Mouse (Mus musculus) intestine, postnatal 0 days (tissue): Measurements from ENCODE around the gene Ppp4r2. TPM values are rescaled to one million over a fixed set of nuclear protein-coding genes. Genes with fewer than 3 reads are reported as not detected.
"Not testable (repeated sequence)": the region's sequence is repeated elsewhere in the genome, so short reads cannot be mapped to it uniquely, and the experiment has no call there.

Experiments used
- ATAC-seq: fragments of 200-750 bp; cut with Nextera tagmentation; 2 replicates; pipeline ENCODE4 v1.8.0; 2017; ENCODE audit warnings: mild to moderate bottlenecking, moderate TSS enrichment, moderate library complexity
- H3K27ac ChIP-seq: fragments of 300-500 bp; sonication (generic); 2 replicates; pipeline ENCODE4 v1.5.1; 2014; ENCODE audit warnings: mild to moderate bottlenecking, low read depth, low read length, moderate library complexity
- H3K27me3 ChIP-seq: fragments of 300-500 bp; sonication (generic); replicated peaks from 2 replicates; pipeline ENCODE4 v1.6.1; 2014; ENCODE audit warnings: low read length, mixed read lengths; ENCODE audit not compliant: control insufficient read depth, insufficient read depth
- H3K36me3 ChIP-seq: fragments of 300-500 bp; sonication (generic); 2 replicates; pipeline ENCODE4 v1.6.1; 2014; ENCODE audit warnings: mild to moderate bottlenecking, moderate library complexity; ENCODE audit not compliant: control insufficient read depth, insufficient read depth
- H3K4me1 ChIP-seq: fragments of 300-500 bp; sonication (generic); replicated peaks from 2 replicates; pipeline ENCODE4 v1.6.1; 2014; ENCODE audit warnings: antibody characterized with exemption, low read length, mixed read lengths; ENCODE audit not compliant: control insufficient read depth, insufficient read depth
- H3K4me2 ChIP-seq: fragments of 300-500 bp; sonication (generic); replicated peaks from 2 replicates; pipeline ENCODE4 v1.6.1; 2014; ENCODE audit warnings: low read depth, mild to moderate bottlenecking, moderate library complexity
- H3K4me3 ChIP-seq: fragments of 300-500 bp; sonication (generic); 2 replicates; pipeline ENCODE4 v1.5.1; 2014; ENCODE audit warnings: low read depth, low read length
- H3K9ac ChIP-seq: fragments of 300-500 bp; sonication (generic); 2 replicates; pipeline ENCODE4 v1.6.1; 2014; ENCODE audit warnings: mild to moderate bottlenecking, low read depth, low read length
- H3K9me3 ChIP-seq: fragments of 300-500 bp; sonication (generic); 2 replicates; pipeline ENCODE4 v1.6.1; 2016; ENCODE audit warnings: mixed run types; ENCODE audit not compliant: control insufficient read depth
- CTCF ChIP-seq: sonication (generic); IDR thresholded peaks from 2 replicates; pipeline ENCODE4 v1.5.1; 2016; ENCODE audit warnings: low read depth, mild to moderate bottlenecking, control low read depth, antibody characterized with exemption, moderate library complexity
- WGBS: fragments of 180-500 bp; shearing (Covaris S2); extraction: QIAGEN DNeasy Blood & Tissue Kit; methylation state at CpG from one replicate; pipeline ENCODE4 v1.1.7; 2014; 5-methylcytosine and 5-hydroxymethylcytosine counted together
- polyA plus RNA-seq: library from polyadenylated mRNA; unstranded; fragments of >200 nt; fragmentation: Nextera tagmentation; extraction: Ambion mirVana; gene quantifications from 2 replicates; pipeline ENCODE4 v1.2.1, GENCODE M21; 2015

Gene Ppp4r2
- polyA plus RNA-seq, 1 experiment from 2014 or later, result 8.6 TPM

DNA sequence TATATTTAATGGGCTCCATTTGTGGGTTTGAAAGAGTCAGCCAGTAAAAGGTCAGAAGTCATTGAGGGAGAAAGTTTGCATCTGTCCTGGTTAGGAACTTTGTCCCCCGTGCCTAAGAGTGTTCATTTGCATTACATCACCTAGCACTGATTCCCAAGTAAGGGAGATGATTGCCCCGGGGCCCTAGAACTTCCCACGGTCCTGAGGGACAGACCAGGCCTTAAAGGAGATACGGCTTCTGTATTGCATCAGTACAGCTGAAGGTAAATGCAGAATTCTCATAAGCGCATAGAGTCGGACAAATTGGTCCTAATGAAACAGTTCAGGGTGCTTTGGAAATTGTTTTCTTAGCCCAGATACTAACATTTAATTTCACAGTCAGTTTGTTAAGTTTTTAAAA is 31.9 kb downstream of the Ppp4r2 start:
- Histone ChIP-seq H3K4me3 (no peak overlapping the region), H3K36me3 (peaks cover 12% of the 10 kb centered on the region), H3K9ac (no peak overlapping the region), H3K27me3 (no peaks in the 10 kb centered on the region), H3K27ac (no peak overlapping the region), H3K4me2 (no peak overlapping the region), H3K9me3 (no peaks in the 10 kb centered on the region), H3K4me1 (no peaks in the 10 kb centered on the region)
- 75% methylated on average over 6 of the region's 6 CpGs for WGBS
- ATAC-seq, result no peak
- no peak for TF ChIP-seq CTCF

DNA sequence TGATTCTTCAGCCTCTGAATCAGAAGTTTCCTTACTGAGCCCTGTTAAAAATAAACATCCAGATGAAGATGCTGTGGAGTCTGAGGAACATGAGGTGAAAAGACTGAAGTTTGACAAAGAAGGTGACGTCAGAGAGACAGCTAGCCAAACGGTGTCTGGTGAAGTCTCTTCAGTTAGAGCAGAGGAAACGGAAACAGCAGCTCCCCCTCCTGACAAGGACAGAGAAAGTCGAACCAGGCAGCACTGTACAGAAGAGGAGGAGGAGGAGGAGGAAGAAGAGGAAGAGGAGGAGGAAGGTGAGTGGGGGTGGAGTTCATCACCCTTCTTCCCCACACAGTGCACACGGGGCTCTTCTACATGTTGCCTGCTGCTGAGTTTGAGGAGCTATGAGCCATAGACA is 32.4 kb downstream of the Ppp4r2 start:
- H3K27me3 ChIP-seq, H3K27ac ChIP-seq, H3K4me1 ChIP-seq, H3K4me2 ChIP-seq, H3K9ac ChIP-seq, ATAC-seq, H3K4me3 ChIP-seq, H3K9me3 ChIP-seq: not testable (repeated sequence)
- WGBS, result 68% methylated on average over 1 of the region's 5 CpGs
- H3K36me3 ChIP-seq, result peaks cover 12% of the 10 kb centered on the region

DNA sequence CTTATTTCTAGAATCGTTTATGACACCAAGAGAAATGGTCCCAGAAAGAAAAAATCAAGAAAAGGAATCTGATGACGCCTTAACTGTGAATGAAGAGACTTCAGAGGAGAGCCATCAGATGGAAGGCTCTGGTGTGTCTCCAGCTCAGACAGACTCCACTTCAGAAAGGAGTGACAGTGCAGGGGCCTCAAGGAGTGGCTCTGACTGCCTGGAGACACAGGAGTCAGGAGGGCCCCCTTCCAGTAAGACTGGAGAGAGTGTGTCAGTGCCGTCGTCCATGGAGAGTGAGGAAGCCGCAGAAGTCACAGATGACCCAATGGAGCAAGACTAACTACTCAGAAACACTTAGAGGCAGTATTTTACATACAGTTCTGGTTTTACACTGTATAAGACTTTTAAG is 32.8 kb downstream of the Ppp4r2 start:
- WGBS, result 86% methylated on average over 5 of the region's 5 CpGs
- not testable (repeated sequence) for H3K9ac ChIP-seq, H3K4me3 ChIP-seq, H3K27ac ChIP-seq, H3K9me3 ChIP-seq, ATAC-seq, H3K4me1 ChIP-seq, H3K4me2 ChIP-seq, H3K27me3 ChIP-seq
- peaks cover 12% of the 10 kb centered on the region for H3K36me3 ChIP-seq

DNA sequence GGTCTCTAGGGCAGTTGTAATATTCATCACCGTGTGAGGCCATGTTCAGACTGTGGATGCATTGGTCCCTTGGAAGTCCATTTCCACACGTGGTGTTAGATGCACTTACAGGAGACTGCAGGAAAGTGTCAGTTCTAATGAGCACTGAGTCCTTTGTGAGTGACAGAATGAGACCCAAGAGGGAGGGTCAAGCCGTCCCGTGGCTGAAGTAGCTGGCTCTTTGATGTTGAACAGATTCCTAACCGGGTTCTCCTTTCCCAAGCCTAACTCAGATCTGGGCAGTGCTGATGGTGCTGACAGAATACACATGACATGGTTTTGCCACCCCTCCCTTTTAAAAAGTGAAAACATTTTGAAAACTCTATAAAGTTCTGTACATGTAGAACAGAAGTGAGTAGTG is 35.4 kb downstream of the Ppp4r2 start:
- Histone ChIP-seq H3K9ac (no peak overlapping the region), H3K36me3 (peaks cover 3% of the 10 kb centered on the region; the same call in 1 of the 2 replicates), H3K4me3 (no peak overlapping the region), H3K4me1 (no peaks in the 10 kb centered on the region), H3K4me2 (no peak overlapping the region), H3K27ac (no peak overlapping the region), H3K27me3 (no peaks in the 10 kb centered on the region), H3K9me3 (no peaks in the 10 kb centered on the region)
- no peak for ATAC-seq
- WGBS, result 51% methylated on average over 5 of the region's 5 CpGs
- no peak for TF ChIP-seq CTCF

DNA sequence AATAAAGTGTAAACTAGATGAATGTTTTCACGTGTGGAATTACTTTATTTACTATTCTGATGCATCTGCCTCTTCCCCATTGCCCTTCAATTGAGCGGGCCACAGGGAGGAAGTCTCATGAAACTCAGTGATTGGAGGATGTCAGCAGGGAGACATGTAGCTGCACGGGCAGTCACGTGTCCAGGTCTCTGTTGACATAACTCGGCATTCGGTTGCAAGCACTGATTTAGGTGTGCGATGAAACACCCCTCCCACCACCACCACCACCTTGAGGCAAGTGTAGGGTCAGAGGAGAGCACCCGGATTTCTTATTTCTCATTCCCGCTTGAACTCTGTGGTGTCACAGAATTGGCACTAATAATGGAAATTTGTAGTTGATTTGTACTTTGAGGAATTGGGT is 36.5 kb downstream of the Ppp4r2 start:
- ATAC-seq, result no peak
- TF ChIP-seq CTCF, result no peak
- H3K9me3 ChIP-seq, result no peaks in the 10 kb centered on the region
- H3K27me3 ChIP-seq, result no peaks in the 10 kb centered on the region
- H3K27ac ChIP-seq, result no peak overlapping the region
- H3K36me3 ChIP-seq, result peaks cover 3% of the 10 kb centered on the region; the same call in 1 of the 2 replicates
- H3K9ac ChIP-seq, result no peak overlapping the region
- no peak overlapping the region for H3K4me3 ChIP-seq
- 66% methylated on average over 9 of the region's 9 CpGs for WGBS
- no peak overlapping the region for H3K4me2 ChIP-seq
- no peaks in the 10 kb centered on the region for H3K4me1 ChIP-seq

DNA sequence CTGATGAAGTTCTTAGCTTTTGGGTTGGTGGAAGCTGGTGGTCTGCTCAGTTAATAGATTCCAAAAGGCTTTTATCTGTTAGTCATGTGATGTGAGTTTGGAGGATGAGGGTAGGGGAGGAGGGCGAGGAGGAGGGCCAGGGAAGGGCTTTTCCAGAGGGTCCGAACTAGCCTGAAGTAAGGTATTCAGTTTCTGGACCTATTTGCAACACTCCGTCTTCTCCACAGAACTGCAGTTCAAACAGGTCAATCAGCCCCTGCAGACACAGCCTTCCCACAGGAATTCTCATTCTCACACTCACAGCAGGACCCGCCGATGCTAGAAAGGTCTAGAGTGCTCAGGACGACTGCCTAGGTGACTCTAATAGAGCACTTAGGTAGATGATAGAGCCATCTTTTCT is 39.8 kb downstream of the Ppp4r2 start:
- no peak for TF ChIP-seq CTCF
- H3K4me1 ChIP-seq, result no peaks in the 10 kb centered on the region
- H3K9me3 ChIP-seq, result no peaks in the 10 kb centered on the region
- WGBS, result 74% methylated on average over 6 of the region's 6 CpGs
- H3K36me3 ChIP-seq, result 0 out of 2 replicates have a peak, but pooled peaks cover 3% of the 10 kb centered on the region
- no peak overlapping the region for H3K4me2 ChIP-seq
- no peak overlapping the region for H3K9ac ChIP-seq
- H3K27ac ChIP-seq, result no peak overlapping the region
- no peaks in the 10 kb centered on the region for H3K27me3 ChIP-seq
- ATAC-seq, result no peak
- H3K4me3 ChIP-seq, result no peak overlapping the region
